Mouse (Mus musculus) adipocyte (in vitro differentiated cells): Measurements from ENCODE around the gene Slc39a2.
"Not testable (repeated sequence)": the region's sequence is repeated elsewhere in the genome, so short reads cannot be mapped to it uniquely, and the experiment has no call there.

ENCODE experiments used
- DNase-seq: peaks from one replicate; pipeline ENCODE4 v3.0.0-alpha.2; 2016; ENCODE audit warnings: low spot score

Gene Slc39a2

GRCm38 (mm10) chr14:51892191-51892939 is at the start of gene Slc39a2:
Gene Slc39a2 (plus strand): TSS chr14:51892889.
- no peak for DNase-seq

- no peak for DNase-seq
Measured at GRCm38 (mm10) chr14:51843882-51844281, 48.8 kb upstream of the Slc39a2 start.

- DNase-seq = no peak
Measured at GRCm38 (mm10) chr14:51846566-51846965, 46.1 kb upstream of the Slc39a2 start.

GRCm38 (mm10) chr14:51851006-51851405 is 41.7 kb upstream of the Slc39a2 start:
- not testable (repeated sequence) for DNase-seq

GRCm38 (mm10) chr14:51853399-51853798 is 39.3 kb upstream of the Slc39a2 start, which contains the start of gene Ear6:
Gene Ear6 (plus strand): TSS chr14:51853699.
- peak; percentile 2 for DNase-seq

GRCm38 (mm10) chr14:51855280-51855679 is 37.4 kb upstream of the Slc39a2 start:
- DNase-seq = not testable (repeated sequence)

- peak; percentile 62 for DNase-seq
Measured at GRCm38 (mm10) chr14:51863603-51864002, 29.1 kb upstream of the Slc39a2 start.

GRCm38 (mm10) chr14:51870756-51871155 is 21.9 kb upstream of the Slc39a2 start:
- peak; percentile 25 for DNase-seq

- DNase-seq = peak; percentile 2
Measured at GRCm38 (mm10) chr14:51871741-51872140, 20.9 kb upstream of the Slc39a2 start.

GRCm38 (mm10) chr14:51877517-51877916 is 15.2 kb upstream of the Slc39a2 start:
- DNase-seq = no peak

- peak; percentile 86 for DNase-seq
Measured at GRCm38 (mm10) chr14:51883527-51884030, 9.1 kb upstream of the Slc39a2 start.

GRCm38 (mm10) chr14:51884031-51884544 is 8.6 kb upstream of the Slc39a2 start:
- peak; percentile 53 for DNase-seq

- peak; percentile 98 for DNase-seq
Measured at GRCm38 (mm10) chr14:51884598-51885331, 7.9 kb upstream of the Slc39a2 start, which contains the start of gene Mettl17. Gene Mettl17 (plus strand): TSS chr14:51884842.

GRCm38 (mm10) chr14:51886051-51886450 is 6.6 kb upstream of the Slc39a2 start:
- no peak for DNase-seq

GRCm38 (mm10) chr14:51889833-51890232 is 2.9 kb upstream of the Slc39a2 start:
- no peak for DNase-seq

- no peak for DNase-seq
Measured at GRCm38 (mm10) chr14:51893094-51893794, 555 bp downstream of the Slc39a2 start.

- no peak for DNase-seq
Measured at GRCm38 (mm10) chr14:51893809-51894208, 1.1 kb downstream of the Slc39a2 start.

- no peak for DNase-seq
Measured at GRCm38 (mm10) chr14:51895071-51895470, 2.4 kb downstream of the Slc39a2 start.

- DNase-seq = no peak
Measured at GRCm38 (mm10) chr14:51896019-51896418, 3.3 kb downstream of the Slc39a2 start.

- DNase-seq = no peak
Measured at GRCm38 (mm10) chr14:51896539-51897170, 4.0 kb downstream of the Slc39a2 start.

GRCm38 (mm10) chr14:51899351-51899750 is 6.7 kb downstream of the Slc39a2 start:
- no peak for DNase-seq
